Mouse (Mus musculus) liver, embryonic 14.5 days (tissue): ENCODE data around the gene Ptpdc1.

Experiments
- CTCF ChIP-seq: IDR thresholded peaks from 2 replicates; pipeline ENCODE4 v1.5.1; 2016; ENCODE audit warnings: antibody characterized with exemption, low read depth, control low read depth
- EP300 ChIP-seq: IDR thresholded peaks from 2 replicates; pipeline ENCODE4 v1.6.1; 2016; ENCODE audit warnings: antibody characterized with exemption, low read depth

DNA sequence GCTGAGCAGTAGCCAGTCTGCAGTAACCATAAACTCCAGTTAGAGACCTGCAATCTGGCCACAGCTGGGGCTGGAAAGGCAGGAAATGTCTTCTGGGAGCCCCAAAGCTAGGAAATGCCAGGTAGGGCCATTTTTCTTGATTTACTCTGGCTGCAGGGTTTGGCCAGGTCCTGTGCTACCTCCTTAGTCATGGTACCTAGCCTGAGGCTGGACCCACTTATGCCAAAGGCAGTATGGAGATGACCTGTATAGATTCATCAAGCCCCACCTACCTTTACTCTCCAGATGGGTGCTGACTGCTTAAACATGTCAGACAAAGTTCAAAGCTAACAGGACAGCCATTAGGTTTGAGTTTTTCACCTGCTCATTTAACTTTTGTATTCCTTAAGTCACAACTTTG lies 7.7 kb downstream of the Ptpdc1 start:
- TF ChIP-seq CTCF (no peak), EP300 (no peak)
